Mouse (Mus musculus): Measurements from ENCODE around the gene Bcl7b. TPM values are rescaled to one million over a fixed set of nuclear protein-coding genes. Genes with fewer than 3 reads are reported as not detected.
A peak's percentile ranks its signal among the peaks of the same experiment; 100 is the strongest.

Bcl7b gene
- polyA plus RNA-seq, 1 experiment from 2014 or later, result 46.6 TPM

DNA sequence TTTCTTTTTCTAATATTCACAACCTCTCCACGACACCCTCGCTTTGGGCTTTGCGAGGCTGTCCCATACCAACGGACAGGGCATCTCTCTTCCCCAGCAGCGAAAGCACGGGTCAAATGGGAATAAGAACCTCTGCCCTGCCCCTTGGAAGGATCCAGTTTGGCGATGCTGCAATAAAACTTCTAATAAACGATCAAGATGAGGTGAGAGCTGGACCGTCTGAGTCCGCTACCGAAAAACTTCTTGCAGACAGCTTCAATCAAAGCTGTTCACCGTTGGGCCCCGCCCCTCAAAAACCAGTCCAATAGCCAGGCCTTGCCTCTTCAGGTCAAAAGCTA lies 19.4 kb upstream of the Bcl7b start:
- H3K27me3 ChIP-seq, result no peaks in the 10 kb centered on the region
- H3K4me3 ChIP-seq (replicated peaks), result peak overlapping the region; percentile 70
- peaks cover 12% of the 10 kb centered on the region for H3K36me3 ChIP-seq (replicated peaks)
- H3K27ac ChIP-seq, result peak overlapping the region; percentile 88
- H3K9me3 ChIP-seq, result no peaks in the 10 kb centered on the region
- peaks cover 15% of the 10 kb centered on the region for H3K4me1 ChIP-seq
- peak overlapping the region; percentile 66 for H3K4me2 ChIP-seq
- WGBS, result under 1% methylated on average over 13 of the region's 13 CpGs
- H3K9ac ChIP-seq, result peak overlapping the region; percentile 59
- ATAC-seq (ENCODE audit: low FRiP score), result no peak

- peak within 1 kb of the TSS; percentile 70 for H3K4me3 ChIP-seq (replicated peaks)
- peaks cover 15% of the 10 kb centered on the region for H3K4me1 ChIP-seq
- peaks cover 18% of the 10 kb centered on the region for H3K36me3 ChIP-seq (replicated peaks)
- peak within 1 kb of the TSS; percentile 88 for H3K27ac ChIP-seq
- H3K4me2 ChIP-seq, result peak within 1 kb of the TSS; percentile 66
- peak within 1 kb of the TSS; percentile 78 for H3K9ac ChIP-seq
- no peaks in the 10 kb centered on the region for H3K9me3 ChIP-seq
- no peaks in the 10 kb centered on the region for H3K27me3 ChIP-seq
- under 1% methylated on average over 63 of the region's 63 CpGs for WGBS
- peak; percentile 98 for ATAC-seq (ENCODE audit: low FRiP score)
Measured at GRCm38 (mm10) chr5:135149053-135149819, 18.8 kb upstream of the Bcl7b start, which contains the start of gene Tbl2. Tbl2 (plus strand) TSS chr5:135149657.

DNA sequence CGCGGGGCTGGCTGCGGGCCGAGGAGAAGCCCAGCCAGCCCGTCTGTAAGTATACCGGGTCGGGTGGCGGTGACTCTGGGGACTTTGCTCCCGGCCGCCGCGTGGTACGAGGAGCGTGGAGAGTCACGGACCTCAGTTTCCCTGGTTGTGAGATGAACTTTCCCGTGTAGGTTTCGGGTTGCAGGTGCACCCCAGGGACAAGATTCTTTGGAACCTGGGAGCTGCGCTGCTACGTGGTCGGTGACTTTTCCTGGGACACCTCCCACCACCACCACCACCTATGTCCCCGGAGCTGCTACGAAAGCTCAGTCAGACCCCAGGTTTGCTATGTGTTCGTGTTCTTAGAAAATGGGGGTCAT lies 18.3 kb upstream of the Bcl7b start:
- WGBS, result under 1% methylated on average over 23 of the region's 23 CpGs
- H3K27me3 ChIP-seq, result no peaks in the 10 kb centered on the region

DNA sequence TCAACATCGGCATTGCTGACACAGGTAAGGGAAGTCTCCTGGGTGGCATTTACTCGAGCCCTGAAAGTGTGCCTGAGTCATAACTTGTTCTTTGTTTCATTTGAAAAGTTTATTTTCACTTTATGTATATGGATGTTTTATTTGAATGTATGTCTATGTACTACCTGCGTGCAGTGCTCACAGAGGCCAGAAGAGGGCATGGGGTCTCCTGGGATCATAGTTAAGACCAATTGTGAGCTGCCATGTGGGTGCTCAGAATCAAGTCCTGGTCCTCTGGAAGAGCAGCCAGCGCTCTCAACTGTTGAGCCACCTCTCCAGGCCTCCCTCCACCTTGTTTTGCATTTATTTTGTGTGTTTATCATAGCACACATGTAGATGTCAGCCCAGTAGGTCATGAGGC lies 11.6 kb upstream of the Bcl7b start:
- WGBS, result 94% methylated on average over 4 of the region's 4 CpGs

More for the DNA sequence above, 18.3 kb upstream of the Bcl7b start:
- peak overlapping the region; percentile 66 for H3K4me2 ChIP-seq
- peak overlapping the region; percentile 88 for H3K27ac ChIP-seq
- H3K36me3 ChIP-seq (replicated peaks), result peaks cover 23% of the 10 kb centered on the region
- ATAC-seq (ENCODE audit: low FRiP score), result peak; percentile 9; the same call in 1 of the 2 replicates
- H3K4me3 ChIP-seq (replicated peaks), result peak overlapping the region; percentile 70
- peaks cover 15% of the 10 kb centered on the region for H3K4me1 ChIP-seq
- no peaks in the 10 kb centered on the region for H3K9me3 ChIP-seq
- peak overlapping the region; percentile 78 for H3K9ac ChIP-seq

DNA sequence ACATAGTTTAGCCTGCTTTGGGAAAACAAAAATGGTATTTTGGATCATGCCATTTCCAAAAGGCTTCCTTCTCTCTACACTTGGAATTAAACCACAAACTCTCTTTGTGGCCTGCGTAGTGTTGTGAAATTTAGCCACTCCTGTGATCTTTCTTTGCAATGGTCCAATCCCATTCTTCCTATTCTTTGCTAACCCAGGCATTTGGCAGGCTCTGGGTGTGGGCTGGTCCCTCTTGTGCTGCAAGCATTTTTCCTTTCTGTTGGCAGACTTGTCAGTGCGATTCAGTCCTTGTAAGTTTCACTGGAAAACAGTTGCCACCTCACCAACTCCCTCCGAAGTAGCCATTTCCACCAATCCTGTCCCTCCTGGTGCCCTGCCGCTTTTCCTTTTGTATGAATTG lies 6.9 kb upstream of the Bcl7b start:
- ATAC-seq (ENCODE audit: low FRiP score), result no peak
- Histone ChIP-seq H3K9ac (no peak overlapping the region), H3K27ac (no peak overlapping the region)

More for the DNA sequence above, 11.6 kb upstream of the Bcl7b start:
- H3K27me3 ChIP-seq, result no peaks in the 10 kb centered on the region
- H3K4me2 ChIP-seq, result no peak overlapping the region
- H3K9me3 ChIP-seq, result no peaks in the 10 kb centered on the region
- H3K9ac ChIP-seq, result no peak overlapping the region
- H3K36me3 ChIP-seq (replicated peaks), result peaks cover 88% of the 10 kb centered on the region
- no peak overlapping the region for H3K4me3 ChIP-seq (replicated peaks)
- H3K27ac ChIP-seq, result no peak overlapping the region
- H3K4me1 ChIP-seq, result no peaks in the 10 kb centered on the region
- ATAC-seq (ENCODE audit: low FRiP score), result no peak

DNA sequence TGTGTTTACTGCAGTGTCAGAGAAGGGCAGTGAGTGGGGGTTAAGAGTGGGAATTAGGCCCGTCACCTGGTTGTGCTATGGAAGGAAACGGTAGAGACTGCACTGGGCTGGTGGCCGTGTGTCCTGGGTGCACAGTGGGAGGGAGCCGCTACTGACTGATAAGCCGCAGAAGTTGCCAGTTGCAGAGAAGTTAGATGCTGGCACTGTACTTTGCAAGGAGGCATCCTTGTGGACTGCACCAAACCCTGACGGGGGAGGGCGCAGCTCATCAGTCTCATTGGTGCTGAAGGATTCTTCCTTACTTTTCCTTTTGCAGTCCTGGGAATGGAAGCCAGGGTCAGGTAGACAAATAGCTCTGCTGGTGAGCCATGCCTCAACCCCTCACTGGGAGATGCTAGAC lies 6.4 kb upstream of the Bcl7b start:
- ATAC-seq (ENCODE audit: low FRiP score), result no peak
- 92% methylated on average over 7 of the region's 7 CpGs for WGBS
- no peak overlapping the region for H3K27ac ChIP-seq
- H3K4me2 ChIP-seq, result no peak overlapping the region
- H3K9ac ChIP-seq, result no peak overlapping the region
- no peaks in the 10 kb centered on the region for H3K27me3 ChIP-seq
- H3K4me3 ChIP-seq (replicated peaks), result no peak overlapping the region
- no peaks in the 10 kb centered on the region for H3K4me1 ChIP-seq
- H3K9me3 ChIP-seq, result no peaks in the 10 kb centered on the region
- H3K36me3 ChIP-seq (replicated peaks), result peaks cover 65% of the 10 kb centered on the region

More for the DNA sequence above, 6.9 kb upstream of the Bcl7b start:
- H3K9me3 ChIP-seq, result no peaks in the 10 kb centered on the region
- H3K4me2 ChIP-seq, result no peak overlapping the region
- H3K4me3 ChIP-seq (replicated peaks), result no peak overlapping the region
- H3K4me1 ChIP-seq, result no peaks in the 10 kb centered on the region
- H3K27me3 ChIP-seq, result no peaks in the 10 kb centered on the region
- 94% methylated on average over 4 of the region's 4 CpGs for WGBS
- H3K36me3 ChIP-seq (replicated peaks), result peaks cover 69% of the 10 kb centered on the region

DNA sequence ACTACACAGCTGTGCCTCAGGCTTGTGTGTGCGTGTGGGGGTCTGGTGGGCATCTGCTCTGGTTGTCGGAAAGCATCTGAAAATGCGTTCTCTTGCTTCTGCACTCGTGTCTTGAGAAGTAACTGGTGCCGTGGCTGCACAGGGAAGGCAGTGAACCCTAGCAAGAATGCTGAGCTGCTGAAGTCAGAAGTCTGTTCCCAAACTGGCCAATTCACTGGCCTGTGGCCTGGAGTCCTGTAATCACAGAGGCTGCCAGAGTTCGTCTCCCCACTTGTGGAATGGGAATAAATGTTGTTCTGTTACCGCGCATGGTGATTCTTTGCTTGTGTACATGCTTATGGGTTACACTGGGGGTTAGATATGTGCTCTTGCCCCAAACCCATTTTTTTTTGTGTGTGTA lies 5.7 kb upstream of the Bcl7b start:
- Histone ChIP-seq H3K9ac (no peak overlapping the region), H3K27me3 (no peaks in the 10 kb centered on the region), H3K4me3 (replicated peaks) (no peak overlapping the region), H3K4me2 (no peak overlapping the region), H3K27ac (no peak overlapping the region), H3K36me3 (replicated peaks) (peaks cover 57% of the 10 kb centered on the region), H3K9me3 (no peaks in the 10 kb centered on the region), H3K4me1 (no peaks in the 10 kb centered on the region)
- 94% methylated on average over 8 of the region's 8 CpGs for WGBS
- ATAC-seq (ENCODE audit: low FRiP score), result no peak

DNA sequence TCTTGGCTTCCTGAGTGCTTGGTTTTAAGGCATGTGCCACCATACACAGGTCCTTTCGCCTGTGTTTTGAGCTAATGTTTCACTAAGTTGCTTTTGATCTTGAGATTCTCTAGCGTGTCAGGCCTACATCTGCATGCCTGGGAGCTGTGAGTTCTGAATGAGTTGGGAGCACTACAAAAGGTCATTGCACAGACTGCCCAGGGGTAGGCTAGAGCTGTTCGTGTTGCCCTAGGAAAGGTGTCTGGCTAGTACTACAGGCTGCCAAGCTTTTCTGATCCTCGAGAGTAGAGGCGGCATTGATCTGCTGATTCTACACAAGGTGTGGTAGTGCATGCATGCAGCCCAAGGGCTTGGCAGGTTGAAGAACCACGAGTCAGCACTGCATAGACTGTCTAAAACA lies 5.3 kb upstream of the Bcl7b start:
- no peaks in the 10 kb centered on the region for H3K9me3 ChIP-seq
- H3K4me3 ChIP-seq (replicated peaks), result no peak overlapping the region
- peaks cover 54% of the 10 kb centered on the region for H3K36me3 ChIP-seq (replicated peaks)
- no peaks in the 10 kb centered on the region for H3K27me3 ChIP-seq
- H3K4me1 ChIP-seq, result no peaks in the 10 kb centered on the region; the same call in 1 of the 2 replicates
- no peak for ATAC-seq (ENCODE audit: low FRiP score)
- no peak overlapping the region for H3K9ac ChIP-seq
- 91% methylated on average over 6 of the region's 6 CpGs for WGBS
- no peak overlapping the region for H3K4me2 ChIP-seq
- no peak overlapping the region for H3K27ac ChIP-seq

DNA sequence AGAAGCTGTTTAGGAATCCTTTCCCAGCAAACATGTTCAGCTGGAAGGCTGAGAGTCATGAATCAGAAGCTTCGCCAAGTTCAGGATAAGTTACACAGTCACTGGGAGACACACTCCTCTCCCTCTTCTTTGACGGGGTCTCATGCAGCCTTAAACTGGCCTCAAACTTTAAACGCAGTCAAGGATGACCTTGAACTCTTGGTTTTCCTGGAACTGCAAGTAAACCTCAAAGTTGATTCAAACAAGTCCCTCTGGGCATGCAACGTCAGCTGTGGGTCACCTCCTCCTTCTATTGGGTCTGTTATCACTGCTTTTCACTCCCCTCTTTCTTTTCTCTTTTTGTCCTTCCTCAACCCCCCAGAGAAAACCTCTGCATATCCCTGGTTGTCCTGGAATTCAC lies 1.2 kb upstream of the Bcl7b start:
- no peak overlapping the region for H3K4me3 ChIP-seq (replicated peaks)
- H3K27me3 ChIP-seq, result no peaks in the 10 kb centered on the region
- peaks cover 24% of the 10 kb centered on the region for H3K36me3 ChIP-seq (replicated peaks)
- no peak overlapping the region for H3K9ac ChIP-seq
- no peak overlapping the region for H3K27ac ChIP-seq
- H3K4me2 ChIP-seq, result no peak overlapping the region
- 84% methylated on average over 4 of the region's 4 CpGs for WGBS
- peaks cover 12% of the 10 kb centered on the region for H3K4me1 ChIP-seq
- ATAC-seq (ENCODE audit: low FRiP score), result no peak
- H3K9me3 ChIP-seq, result no peaks in the 10 kb centered on the region

DNA sequence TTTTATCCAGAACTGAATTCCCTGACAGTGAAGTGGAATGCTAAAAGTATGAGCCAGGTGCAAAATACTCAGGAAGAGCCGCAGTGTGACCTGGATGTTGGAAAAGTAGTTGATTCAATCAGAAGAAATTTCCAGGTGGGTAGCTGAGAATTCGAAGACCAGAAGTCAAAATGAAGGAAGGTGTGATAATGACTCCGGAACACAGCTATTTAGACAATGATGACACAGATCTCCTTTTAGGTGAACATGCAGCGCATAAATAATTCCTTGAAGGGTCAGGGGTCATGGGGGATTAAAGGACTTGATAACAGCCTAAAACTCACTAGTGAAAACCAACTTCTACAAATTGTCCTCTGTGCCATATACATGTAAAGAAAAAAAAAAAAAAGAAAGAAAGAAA lies 614 bp upstream of the Bcl7b start:
- no peak for ATAC-seq (ENCODE audit: low FRiP score)
- Histone ChIP-seq H3K4me3 (replicated peaks) (no peak overlapping the region), H3K27ac (no peak overlapping the region), H3K4me1 (peaks cover 12% of the 10 kb centered on the region), H3K27me3 (no peaks in the 10 kb centered on the region), H3K9me3 (no peaks in the 10 kb centered on the region), H3K4me2 (no peak overlapping the region), H3K36me3 (replicated peaks) (peaks cover 24% of the 10 kb centered on the region), H3K9ac (no peak overlapping the region)
- WGBS, result 96% methylated on average over 4 of the region's 4 CpGs

DNA sequence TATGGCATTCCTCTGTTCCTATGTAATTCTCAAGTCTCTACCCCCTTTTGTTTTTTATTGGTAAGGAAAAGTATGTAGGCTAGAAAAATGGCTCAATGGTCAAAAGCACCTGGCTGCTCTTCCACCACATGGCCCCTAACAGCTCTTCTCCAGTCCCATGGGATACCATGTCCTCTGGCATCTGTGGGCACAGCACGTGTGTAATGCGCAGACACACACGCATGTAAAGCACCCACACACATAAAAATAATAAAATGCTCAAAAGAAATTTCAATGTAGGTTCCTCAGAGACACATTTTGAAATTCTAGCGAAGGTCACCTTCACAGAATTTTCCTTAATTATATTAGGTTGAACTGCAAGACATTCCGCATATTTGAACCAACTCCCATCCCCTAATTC lies 1.4 kb downstream of the Bcl7b start:
- Histone ChIP-seq H3K4me1 (peaks cover 12% of the 10 kb centered on the region), H3K4me2 (peak overlapping the region; percentile 89), H3K36me3 (replicated peaks) (peaks cover 35% of the 10 kb centered on the region), H3K9me3 (no peaks in the 10 kb centered on the region), H3K9ac (peak overlapping the region; percentile 81), H3K27ac (no peak overlapping the region; the same call in 1 of the 2 replicates), H3K4me3 (replicated peaks) (peak overlapping the region; percentile 74), H3K27me3 (no peaks in the 10 kb centered on the region)
- WGBS, result 92% methylated on average over 5 of the region's 5 CpGs
- ATAC-seq (ENCODE audit: low FRiP score), result no peak

GRCm38 (mm10) chr5:135171688-135172220 lies 3.7 kb downstream of the Bcl7b start:
- Histone ChIP-seq H3K9me3 (no peaks in the 10 kb centered on the region), H3K4me1 (peaks cover 12% of the 10 kb centered on the region), H3K36me3 (replicated peaks) (peaks cover 51% of the 10 kb centered on the region), H3K9ac (no peak overlapping the region), H3K4me2 (no peak overlapping the region), H3K4me3 (replicated peaks) (no peak overlapping the region), H3K27me3 (no peaks in the 10 kb centered on the region), H3K27ac (no peak overlapping the region)
- no peak for ATAC-seq (ENCODE audit: low FRiP score)
- WGBS, result 91% methylated on average over 6 of the region's 6 CpGs

DNA sequence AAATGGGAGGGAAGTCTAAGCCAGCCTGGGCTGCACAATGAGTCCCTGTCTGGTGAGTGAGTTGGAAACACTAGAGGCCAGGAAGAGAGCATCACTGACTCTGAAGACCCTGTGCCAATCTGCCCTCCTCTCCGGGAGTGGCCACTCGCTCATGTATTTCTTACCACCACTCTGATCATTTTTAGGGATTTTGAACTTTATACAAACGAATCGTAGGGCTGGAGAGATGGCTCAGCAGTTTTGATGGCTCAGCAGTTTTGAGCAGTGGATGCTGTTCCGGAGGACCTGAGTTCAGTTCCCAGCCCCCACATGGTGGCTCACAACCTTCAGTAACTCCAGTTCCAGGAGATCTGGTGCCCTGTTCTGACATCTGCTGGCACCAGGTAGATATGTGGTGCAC lies 4.9 kb downstream of the Bcl7b start:
- Histone ChIP-seq H3K9ac (no peak overlapping the region), H3K27ac (no peak overlapping the region), H3K4me3 (replicated peaks) (no peak overlapping the region), H3K36me3 (replicated peaks) (peaks cover 64% of the 10 kb centered on the region), H3K4me2 (no peak overlapping the region), H3K27me3 (no peaks in the 10 kb centered on the region), H3K4me1 (peaks cover 12% of the 10 kb centered on the region), H3K9me3 (no peaks in the 10 kb centered on the region)
- WGBS, result 93% methylated on average over 5 of the region's 5 CpGs
- ATAC-seq (ENCODE audit: low FRiP score), result no peak
